Mouse (Mus musculus) stomach, postnatal 0 days (tissue): Measurements from ENCODE around the gene Card10. TPM values are rescaled to one million over a fixed set of nuclear protein-coding genes. Genes with fewer than 3 reads are reported as not detected.

Source experiments
- ATAC-seq: fragments of 200-750 bp; cut with Nextera tagmentation; 2 replicates; pipeline ENCODE4 v1.8.0; 2017; ENCODE audit not compliant: low FRiP score, low TSS enrichment
- DNase-seq: peaks from one replicate; pipeline ENCODE4 v3.0.0-alpha.2; 2016; ENCODE audit warnings: low spot score
- H3K27ac ChIP-seq: fragments of 300-500 bp; sonication (generic); replicated peaks from 2 replicates; pipeline ENCODE4 v1.5.1; 2014; ENCODE audit warnings: mild to moderate bottlenecking, control low read depth
- H3K27me3 ChIP-seq: fragments of 300-500 bp; sonication (generic); 2 replicates; pipeline ENCODE4 v1.6.1; 2014; ENCODE audit warnings: low read length; ENCODE audit not compliant: control insufficient read depth, insufficient read depth
- H3K36me3 ChIP-seq: fragments of 300-500 bp; sonication (generic); 2 replicates; pipeline ENCODE4 v1.6.1; 2014; ENCODE audit warnings: low read length, mixed read lengths; ENCODE audit not compliant: control insufficient read depth, insufficient read depth
- H3K4me1 ChIP-seq: fragments of 300-500 bp; sonication (generic); replicated peaks from 2 replicates; pipeline ENCODE4 v1.6.1; 2014; ENCODE audit warnings: antibody characterized with exemption; ENCODE audit not compliant: control insufficient read depth, insufficient read depth
- H3K4me2 ChIP-seq: fragments of 300-500 bp; sonication (generic); replicated peaks from 2 replicates; pipeline ENCODE4 v1.6.1; 2014; ENCODE audit warnings: low read depth, mild to moderate bottlenecking, control low read depth, moderate library complexity
- H3K4me3 ChIP-seq: fragments of 300-500 bp; sonication (generic); 2 replicates; pipeline ENCODE4 v1.5.1; 2014; ENCODE audit warnings: low read depth, low read length, control low read depth
- H3K9ac ChIP-seq: fragments of 300-500 bp; sonication (generic); 2 replicates; pipeline ENCODE4 v1.6.1; 2014; ENCODE audit warnings: mild to moderate bottlenecking, low read length, control low read depth, mixed read lengths
- H3K9me3 ChIP-seq: fragments of 300-500 bp; sonication (generic); 2 replicates; pipeline ENCODE4 v1.6.1; 2016; ENCODE audit warnings: low read length; ENCODE audit not compliant: control insufficient read depth
- CTCF ChIP-seq: IDR thresholded peaks from 2 replicates; pipeline ENCODE4 v1.5.1; 2016; ENCODE audit warnings: antibody characterized with exemption, low read depth, mild to moderate bottlenecking, moderate library complexity
- EP300 ChIP-seq: optimal IDR thresholded peaks from 2 replicates; pipeline ENCODE3; 2016; ENCODE audit warnings: antibody characterized with exemption
- WGBS: fragments of 180-500 bp; shearing (Covaris S2); extraction: QIAGEN DNeasy Blood & Tissue Kit; methylation state at CpG from one replicate; pipeline ENCODE4 v1.1.7; 2014; 5-methylcytosine and 5-hydroxymethylcytosine counted together
- polyA plus RNA-seq: library from polyadenylated mRNA; unstranded; fragments of >200 nt; fragmentation: Nextera tagmentation; extraction: Ambion mirVana; gene quantifications from 2 replicates; pipeline ENCODE4 v1.2.1, GENCODE M21; 2015

Gene Card10
- polyA plus RNA-seq, 1 experiment from 2014 or later = 2.4 TPM

DNA sequence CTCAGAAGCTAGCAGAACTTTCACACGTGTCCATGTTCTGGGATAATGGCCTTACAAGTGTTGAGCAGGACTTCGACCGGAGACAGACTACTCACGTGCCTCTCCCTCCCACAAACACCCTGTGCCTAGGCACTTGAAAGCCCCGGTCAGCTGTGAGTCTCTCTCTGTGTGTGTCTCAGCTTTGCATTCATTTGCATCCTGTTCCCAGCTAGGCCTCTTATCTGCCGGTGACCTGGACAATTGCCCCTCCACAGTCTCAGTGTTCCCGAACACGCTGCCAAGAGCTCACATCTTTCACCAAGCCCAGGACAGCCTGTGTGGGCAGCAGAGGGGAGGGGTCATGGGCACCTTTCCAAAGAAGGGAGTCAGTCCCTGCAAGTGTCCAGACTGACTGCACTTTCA is 658 bp upstream of the Card10 start:
- no peak overlapping the region for H3K9ac ChIP-seq
- peaks cover 3% of the 10 kb centered on the region; the same call in 1 of the 2 replicates for H3K4me1 ChIP-seq

DNA sequence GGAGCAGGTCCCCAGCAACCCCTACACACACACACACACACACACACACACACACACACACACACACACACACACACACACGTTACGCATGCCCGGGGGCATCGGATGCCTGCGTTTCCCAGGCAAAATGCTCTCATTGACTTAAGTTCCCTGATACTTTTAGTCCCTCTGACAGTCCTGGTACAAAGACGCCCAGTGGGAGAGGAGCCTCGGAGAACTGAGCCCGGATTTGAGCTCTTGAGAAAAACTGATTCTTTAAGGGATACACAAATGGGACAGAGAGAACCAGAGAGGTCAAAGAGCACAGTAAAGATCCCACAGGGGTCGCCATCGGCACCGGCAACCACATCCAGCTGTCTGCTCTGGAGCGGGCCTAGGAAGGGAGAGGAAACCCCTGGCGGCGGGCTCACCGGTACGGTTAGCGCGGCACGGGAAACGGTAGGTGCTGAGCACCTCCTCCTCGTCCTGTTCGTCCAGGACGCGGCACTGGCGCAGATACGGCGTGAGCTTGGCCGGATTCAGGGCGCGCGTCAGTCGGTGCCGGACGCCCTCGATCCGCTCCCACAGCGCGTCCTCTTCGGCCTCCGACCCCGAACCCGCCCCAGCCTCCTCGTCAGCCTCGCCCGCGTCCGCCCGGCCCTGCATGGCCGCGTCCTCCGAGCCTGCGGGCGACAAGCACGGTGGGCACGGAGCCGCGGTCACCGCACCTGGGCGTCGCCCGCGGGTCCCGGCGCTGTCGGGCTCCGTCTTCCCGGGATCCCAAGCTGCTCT is 686 bp downstream of the Card10 start:
- no peak for TF ChIP-seq EP300
- peak; percentile 32; the same call in 1 of the 2 replicates for TF ChIP-seq CTCF
- DNase-seq (peak; percentile 54), ATAC-seq (peak; percentile 24)
- Histone ChIP-seq H3K27me3 (no peaks in the 10 kb centered on the region), H3K9ac (peak overlapping the region; percentile 71), H3K4me1 (peaks cover 3% of the 10 kb centered on the region; the same call in 1 of the 2 replicates), H3K4me3 (peak overlapping the region; percentile 67), H3K36me3 (0 out of 2 replicates have a peak, but pooled peaks cover 2% of the 10 kb centered on the region), H3K9me3 (no peaks in the 10 kb centered on the region), H3K27ac (peak overlapping the region; percentile 83), H3K4me2 (peak overlapping the region; percentile 94)
- 4% methylated on average over 61 of the region's 67 CpGs for WGBS

More for the DNA sequence above, 658 bp upstream of the Card10 start:
- TF ChIP-seq CTCF (no peak), EP300 (no peak)
- Histone ChIP-seq H3K27me3 (no peaks in the 10 kb centered on the region), H3K4me2 (peak overlapping the region; percentile 94), H3K36me3 (0 out of 2 replicates have a peak, but pooled peaks cover under 1% of the 10 kb centered on the region), H3K27ac (peak overlapping the region; percentile 83), H3K9me3 (no peaks in the 10 kb centered on the region), H3K4me3 (no peak overlapping the region)
- ATAC-seq = peak; percentile 10; the same call in 1 of the 2 replicates
- 18% methylated on average over 8 of the region's 8 CpGs for WGBS
- DNase-seq = no peak

DNA sequence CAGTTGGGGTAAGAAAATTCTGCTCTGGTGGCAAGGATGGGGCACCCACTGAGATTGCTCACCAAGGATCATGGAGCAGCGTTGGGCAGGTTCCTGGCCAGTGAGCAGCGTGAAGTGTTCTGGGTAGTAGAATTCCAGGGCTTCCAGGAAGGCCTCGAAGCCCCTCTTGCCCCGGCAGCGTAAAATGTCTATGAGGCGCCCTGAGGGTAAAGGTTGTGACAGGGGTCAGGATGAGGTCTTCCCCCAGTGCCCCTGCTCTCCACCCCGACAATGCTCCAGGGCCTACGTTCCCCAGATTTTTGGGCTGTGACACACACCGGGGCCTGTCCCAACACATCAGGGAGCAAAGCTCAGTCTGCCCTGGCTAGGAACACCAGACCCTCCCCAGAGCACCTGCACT is 1.3 kb downstream of the Card10 start:
- 0 out of 2 replicates have a peak, but pooled peaks cover 2% of the 10 kb centered on the region for H3K36me3 ChIP-seq
- H3K4me2 ChIP-seq = peak overlapping the region; percentile 94
- H3K27me3 ChIP-seq = no peaks in the 10 kb centered on the region
- H3K4me3 ChIP-seq = peak overlapping the region; percentile 67
- H3K9ac ChIP-seq = 0 out of 2 replicates have a peak overlapping the region, but pooled peaks have one; percentile 71
- ATAC-seq (no peak), DNase-seq (no peak)
- TF ChIP-seq CTCF (no peak), EP300 (no peak)
- 66% methylated on average over 9 of the region's 9 CpGs for WGBS
- H3K4me1 ChIP-seq = peaks cover 3% of the 10 kb centered on the region; the same call in 1 of the 2 replicates
- no peaks in the 10 kb centered on the region for H3K9me3 ChIP-seq
- H3K27ac ChIP-seq = no peak overlapping the region

DNA sequence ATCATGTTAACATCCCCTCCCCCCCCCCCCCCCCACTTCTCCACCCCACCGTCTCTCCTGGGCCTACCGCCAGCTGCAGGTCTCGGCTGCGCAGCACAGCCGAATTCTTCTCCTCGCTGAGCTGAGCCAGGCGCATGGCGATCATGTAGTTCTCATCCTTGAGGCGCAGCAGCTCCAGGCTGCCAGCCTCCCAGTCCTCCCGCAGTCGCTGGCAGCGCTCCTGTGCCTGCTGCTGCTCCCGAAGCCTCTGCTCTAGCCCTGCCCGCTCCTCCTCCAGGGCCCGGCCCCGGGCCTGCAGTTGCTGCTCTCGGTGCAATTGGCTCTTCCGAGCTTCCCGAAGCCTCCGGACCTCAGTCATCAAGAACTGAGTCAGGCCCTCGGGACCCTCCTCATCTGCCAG is 3.8 kb downstream of the Card10 start:
- Histone ChIP-seq H3K4me2 (no peak overlapping the region), H3K4me1 (peaks cover 3% of the 10 kb centered on the region; the same call in 1 of the 2 replicates), H3K9me3 (no peaks in the 10 kb centered on the region), H3K27me3 (no peaks in the 10 kb centered on the region), H3K4me3 (no peak overlapping the region), H3K36me3 (0 out of 2 replicates have a peak, but pooled peaks cover 2% of the 10 kb centered on the region), H3K27ac (no peak overlapping the region), H3K9ac (no peak overlapping the region)
- TF ChIP-seq CTCF = no peak
- no peak for TF ChIP-seq EP300
- DNase-seq (no peak), ATAC-seq (no peak)
- 58% methylated on average over 18 of the region's 21 CpGs for WGBS

DNA sequence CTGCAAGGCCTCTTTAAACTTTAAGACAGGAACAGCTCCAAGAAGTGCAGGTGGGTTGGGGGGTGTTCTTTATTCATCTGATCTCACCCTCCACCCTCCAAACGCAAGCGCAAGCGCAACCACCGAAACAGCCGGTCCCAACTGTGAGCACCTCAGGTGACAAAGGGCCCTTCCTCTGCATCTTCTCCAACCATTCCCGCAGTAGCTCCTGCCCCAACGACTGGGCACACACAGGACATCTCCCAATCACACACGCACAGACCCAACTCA is 5.8 kb downstream of the Card10 start:
- Histone ChIP-seq H3K27ac (no peak overlapping the region), H3K4me2 (no peak overlapping the region), H3K27me3 (no peaks in the 10 kb centered on the region), H3K4me1 (no peaks in the 10 kb centered on the region), H3K36me3 (0 out of 2 replicates have a peak, but pooled peaks cover 2% of the 10 kb centered on the region), H3K4me3 (no peak overlapping the region), H3K9me3 (no peaks in the 10 kb centered on the region), H3K9ac (no peak overlapping the region)
- DNase-seq (no peak), ATAC-seq (no peak)
- TF ChIP-seq EP300 (no peak), CTCF (no peak)
- 79% methylated on average over 8 of the region's 8 CpGs for WGBS
